Mouse (Mus musculus): ENCODE results near the gene Sh2d1b2. TPM values are rescaled to one million over a fixed set of nuclear protein-coding genes. Genes with fewer than 3 reads are reported as not detected.
"Not testable (repeated sequence)": the region's sequence is repeated elsewhere in the genome, so short reads cannot be mapped to it uniquely, and the experiment has no call there.

The Sh2d1b2 gene
- not detected in 2 replicates for polyA plus RNA-seq (2015; fragmentation: Nextera tagmentation; extraction: Ambion mirVana)

DNA sequence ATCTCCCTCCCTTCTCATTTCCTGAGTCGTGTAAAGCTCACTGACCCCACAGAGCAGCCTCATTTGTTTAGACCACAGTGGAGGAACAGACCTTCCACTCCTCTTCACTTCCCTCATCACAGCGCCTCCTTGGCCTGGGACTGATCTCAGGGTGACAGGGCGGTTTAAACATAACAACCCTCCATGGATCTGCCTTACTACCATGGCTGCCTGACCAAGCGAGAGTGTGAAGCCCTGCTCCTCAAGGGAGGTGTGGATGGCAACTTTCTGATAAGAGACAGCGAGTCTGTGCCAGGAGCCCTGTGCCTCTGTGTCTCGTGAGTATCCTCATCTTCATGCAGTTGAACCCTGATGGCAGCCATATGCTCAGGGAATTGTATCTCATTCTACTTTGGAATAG, at the start of gene Sh2d1b2:
TSS of gene Sh2d1b2 (plus strand) at position 62 of the 400 bp plus-strand sequence.
- H3K27me3 ChIP-seq (replicated peaks); H3K4me3 ChIP-seq (replicated peaks); H3K9ac ChIP-seq; ATAC-seq; H3K4me1 ChIP-seq (replicated peaks); H3K4me2 ChIP-seq (replicated peaks); H3K27ac ChIP-seq; H3K36me3 ChIP-seq; H3K9me3 ChIP-seq: not testable (repeated sequence)
- 51% methylated on average over 6 of the region's 6 CpGs for WGBS

DNA sequence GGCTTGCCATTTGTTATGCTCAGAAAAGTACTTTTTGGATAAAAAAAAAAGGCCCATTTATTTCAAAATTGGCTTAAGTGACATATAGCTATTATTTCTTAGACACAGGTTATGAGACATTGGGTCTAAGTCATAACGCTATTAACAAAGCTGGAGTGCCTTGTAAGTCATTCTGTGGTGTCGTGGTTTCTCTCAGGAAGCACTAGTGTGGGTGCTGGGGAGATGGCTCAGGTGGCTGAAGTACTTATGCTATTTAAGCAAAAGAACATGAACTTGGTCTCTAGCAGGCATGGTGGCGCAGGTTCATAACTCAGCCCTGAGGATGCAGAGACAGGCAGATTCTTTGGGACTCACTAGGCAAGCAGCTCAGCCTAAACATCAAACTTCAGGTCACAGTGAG, 47.4 kb upstream of the Sh2d1b2 start:
- no peak overlapping the region for H3K27ac ChIP-seq
- no peaks in the 10 kb centered on the region for H3K36me3 ChIP-seq
- no peaks in the 10 kb centered on the region for H3K4me1 ChIP-seq (replicated peaks)
- H3K4me2 ChIP-seq (replicated peaks) = no peak overlapping the region
- no peak for ATAC-seq
- no peaks in the 10 kb centered on the region for H3K9me3 ChIP-seq
- WGBS = 84% methylated on average over 3 of the region's 3 CpGs
- no peak overlapping the region for H3K4me3 ChIP-seq (replicated peaks)
- H3K9ac ChIP-seq = no peak overlapping the region
- H3K27me3 ChIP-seq (replicated peaks) = no peaks in the 10 kb centered on the region

DNA sequence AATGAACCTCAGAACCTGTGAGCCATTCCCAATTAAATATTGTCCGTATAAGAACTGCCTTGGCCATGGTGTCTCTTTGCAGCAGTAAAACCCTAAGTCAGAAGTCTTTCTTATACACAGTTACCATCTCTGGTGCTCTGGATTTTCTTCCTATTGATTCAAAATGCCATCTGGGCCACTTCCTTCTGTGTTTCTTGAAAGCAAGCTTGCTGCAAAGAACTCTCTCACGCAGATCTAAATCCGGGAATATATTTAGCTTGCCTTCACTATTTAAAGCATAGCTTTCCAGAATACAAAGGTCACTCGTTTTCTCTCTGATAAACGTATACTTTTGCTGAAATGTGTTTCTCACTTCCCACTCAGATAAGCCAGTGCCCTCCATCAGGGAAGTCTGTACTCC, 46.0 kb upstream of the Sh2d1b2 start:
- H3K4me2 ChIP-seq (replicated peaks) = no peak overlapping the region
- H3K27ac ChIP-seq = no peak overlapping the region
- H3K9ac ChIP-seq = no peak overlapping the region
- no peaks in the 10 kb centered on the region for H3K27me3 ChIP-seq (replicated peaks)
- H3K9me3 ChIP-seq = no peaks in the 10 kb centered on the region
- no peak for ATAC-seq
- H3K4me1 ChIP-seq (replicated peaks) = no peaks in the 10 kb centered on the region
- 74% methylated on average over 5 of the region's 5 CpGs for WGBS
- no peak overlapping the region for H3K4me3 ChIP-seq (replicated peaks)
- no peaks in the 10 kb centered on the region for H3K36me3 ChIP-seq

DNA sequence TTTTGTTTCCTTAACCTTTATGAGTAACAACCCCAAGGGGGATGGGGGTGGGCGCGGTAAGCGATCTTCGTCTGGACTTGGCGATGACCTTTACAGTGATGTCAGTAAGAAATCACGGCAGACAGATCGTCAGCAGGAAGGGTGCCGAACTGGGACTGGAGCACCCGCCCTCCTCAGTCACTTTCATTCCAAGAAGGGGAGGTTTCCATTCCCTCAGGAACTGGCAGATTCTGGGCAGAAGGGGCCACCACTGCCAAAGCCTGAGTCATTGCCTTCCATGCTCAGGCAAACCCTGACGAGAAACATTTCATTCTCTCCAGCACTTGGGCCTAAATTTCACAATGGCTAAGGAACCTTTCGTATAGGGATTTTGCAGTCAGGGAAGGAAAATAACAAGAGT, 43.9 kb upstream of the Sh2d1b2 start:
- Histone ChIP-seq H3K27ac (no peak overlapping the region), H3K9ac (no peak overlapping the region), H3K4me3 (replicated peaks) (no peak overlapping the region), H3K4me1 (replicated peaks) (no peaks in the 10 kb centered on the region), H3K36me3 (0 out of 2 replicates have a peak, but pooled peaks cover 9% of the 10 kb centered on the region), H3K27me3 (replicated peaks) (no peaks in the 10 kb centered on the region), H3K9me3 (no peaks in the 10 kb centered on the region), H3K4me2 (replicated peaks) (no peak overlapping the region)
- 67% methylated on average over 11 of the region's 11 CpGs for WGBS
- no peak for ATAC-seq

DNA sequence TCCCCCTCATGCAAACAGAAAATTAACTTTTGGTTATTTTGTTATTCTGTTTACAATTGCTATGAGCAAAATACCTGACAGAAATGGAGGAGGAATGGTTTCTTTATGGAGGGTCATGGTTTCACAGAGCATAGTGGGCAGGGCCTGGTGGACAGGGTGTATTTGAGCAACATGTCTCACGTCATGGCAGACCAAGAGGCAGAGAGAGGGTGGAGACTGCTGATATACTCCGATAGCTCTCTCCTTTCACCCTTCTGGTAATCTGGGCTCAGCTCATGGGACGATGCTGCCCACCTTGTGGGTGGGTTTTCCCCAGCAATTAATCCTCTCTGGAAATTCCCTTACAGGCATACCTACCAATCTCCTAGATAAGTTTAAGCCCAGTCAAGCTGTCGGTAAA, 42.3 kb upstream of the Sh2d1b2 start:
- Histone ChIP-seq H3K27ac (no peak overlapping the region), H3K4me1 (replicated peaks) (no peaks in the 10 kb centered on the region), H3K4me2 (replicated peaks) (no peak overlapping the region), H3K36me3 (peaks cover 21% of the 10 kb centered on the region), H3K4me3 (replicated peaks) (no peak overlapping the region), H3K27me3 (replicated peaks) (no peaks in the 10 kb centered on the region), H3K9ac (no peak overlapping the region), H3K9me3 (no peaks in the 10 kb centered on the region)
- 50% methylated on average over 4 of the region's 4 CpGs for WGBS
- peak; percentile 55; the same call in 1 of the 2 replicates for ATAC-seq

DNA sequence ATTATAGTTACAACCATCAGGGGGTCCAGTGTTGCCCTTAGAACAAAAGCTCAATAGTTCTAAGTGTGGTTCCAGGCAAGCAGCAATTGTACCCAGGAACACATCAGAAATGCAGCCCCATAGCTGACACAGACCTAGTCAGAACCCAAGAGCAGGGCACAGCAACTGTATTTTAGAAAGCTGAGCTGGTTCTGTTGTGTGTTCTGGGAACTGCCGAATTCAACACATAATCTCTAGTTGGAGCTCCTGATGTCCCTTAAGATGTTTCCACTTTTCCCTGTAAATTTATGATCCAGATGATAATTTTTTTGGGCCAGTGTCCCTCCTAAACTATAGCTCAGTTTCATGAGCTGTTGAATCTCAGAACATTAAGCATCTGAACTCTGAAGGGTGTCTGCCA, 40.6 kb upstream of the Sh2d1b2 start:
- WGBS = 89% methylated on average over 1 of the region's 1 CpGs
- no peak overlapping the region for H3K4me2 ChIP-seq (replicated peaks)

DNA sequence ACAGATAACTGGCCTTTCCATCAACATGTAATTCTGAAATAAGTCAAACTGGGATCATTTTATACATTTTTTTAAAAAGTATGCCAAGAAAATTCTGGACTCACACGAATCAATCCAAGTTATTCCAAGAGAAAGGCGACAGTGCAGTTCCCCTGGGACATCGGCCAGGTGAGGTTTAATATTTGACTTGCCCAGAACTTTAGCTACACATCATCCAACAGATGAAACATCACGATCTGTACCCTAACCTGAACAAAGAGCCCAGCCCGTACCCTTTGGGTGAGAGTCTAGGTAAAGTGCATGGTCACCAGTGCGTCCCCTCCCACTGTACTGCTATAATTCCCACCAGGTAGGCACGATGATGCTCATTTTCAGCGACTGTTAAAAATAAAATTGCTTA, 36.3 kb upstream of the Sh2d1b2 start:
- Histone ChIP-seq H3K27me3 (replicated peaks) (no peaks in the 10 kb centered on the region), H3K9me3 (no peaks in the 10 kb centered on the region), H3K9ac (no peak overlapping the region), H3K4me1 (replicated peaks) (no peaks in the 10 kb centered on the region), H3K4me2 (replicated peaks) (no peak overlapping the region), H3K27ac (no peak overlapping the region), H3K36me3 (peaks cover 49% of the 10 kb centered on the region), H3K4me3 (replicated peaks) (no peak overlapping the region)
- ATAC-seq = no peak
- WGBS = 93% methylated on average over 8 of the region's 8 CpGs

More for the DNA sequence above, 40.6 kb upstream of the Sh2d1b2 start:
- Histone ChIP-seq H3K9me3 (no peaks in the 10 kb centered on the region), H3K4me3 (replicated peaks) (no peak overlapping the region), H3K4me1 (replicated peaks) (no peaks in the 10 kb centered on the region), H3K36me3 (peaks cover 32% of the 10 kb centered on the region), H3K9ac (no peak overlapping the region), H3K27me3 (replicated peaks) (no peaks in the 10 kb centered on the region), H3K27ac (no peak overlapping the region)
- ATAC-seq = no peak

DNA sequence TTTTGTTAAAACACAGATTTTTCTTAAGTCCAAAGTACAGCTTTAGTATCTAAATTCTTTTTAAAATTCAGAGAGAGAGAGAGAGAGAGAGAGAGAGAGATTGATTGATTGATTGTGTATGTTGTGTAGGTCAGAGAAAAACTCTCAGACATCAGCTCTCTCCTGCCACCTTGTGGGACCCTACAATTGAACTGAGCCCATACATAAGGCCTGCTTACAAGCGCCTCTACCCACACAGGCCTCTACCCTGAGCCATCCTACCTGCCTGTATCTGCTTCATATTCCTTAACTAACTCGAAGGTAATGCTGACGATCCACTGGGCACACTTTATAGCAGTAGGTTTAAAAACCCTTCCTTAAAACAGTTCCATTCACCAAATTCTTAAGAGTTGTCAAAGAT, 32.2 kb upstream of the Sh2d1b2 start:
- ATAC-seq = no peak
- H3K27ac ChIP-seq = no peak overlapping the region
- no peak overlapping the region for H3K4me3 ChIP-seq (replicated peaks)
- H3K27me3 ChIP-seq (replicated peaks) = no peaks in the 10 kb centered on the region
- no peak overlapping the region for H3K9ac ChIP-seq
- H3K4me1 ChIP-seq (replicated peaks) = no peaks in the 10 kb centered on the region
- no peak overlapping the region for H3K4me2 ChIP-seq (replicated peaks)
- peaks cover 27% of the 10 kb centered on the region for H3K36me3 ChIP-seq
- H3K9me3 ChIP-seq = no peaks in the 10 kb centered on the region
- WGBS = 77% methylated on average over 3 of the region's 3 CpGs

DNA sequence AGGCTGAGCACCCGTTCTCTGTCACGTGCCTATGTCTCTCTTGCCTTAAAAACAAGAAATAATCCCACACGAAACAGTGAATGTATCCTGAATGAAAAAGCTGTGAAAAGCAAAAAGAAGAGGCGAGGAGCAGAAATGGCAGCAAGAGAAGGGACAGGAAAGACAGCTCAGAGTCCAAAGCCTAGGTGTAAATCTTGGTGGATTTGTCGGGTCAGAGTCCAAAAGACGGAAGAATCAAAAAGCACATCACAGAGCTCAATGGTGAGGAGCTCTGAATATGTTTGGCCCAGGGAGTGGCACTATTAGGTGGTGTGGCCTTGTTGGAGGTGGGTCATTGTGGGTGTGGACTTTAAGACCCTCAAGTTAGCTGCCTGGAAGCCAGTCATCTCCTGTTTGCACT, 26.2 kb upstream of the Sh2d1b2 start:
- Histone ChIP-seq H3K4me2 (replicated peaks) (no peak overlapping the region), H3K27ac (no peak overlapping the region), H3K36me3 (peaks cover 34% of the 10 kb centered on the region), H3K9ac (no peak overlapping the region), H3K27me3 (replicated peaks) (no peaks in the 10 kb centered on the region), H3K4me3 (replicated peaks) (no peak overlapping the region), H3K4me1 (replicated peaks) (no peaks in the 10 kb centered on the region), H3K9me3 (no peaks in the 10 kb centered on the region)
- 95% methylated on average over 6 of the region's 6 CpGs for WGBS
- no peak for ATAC-seq

DNA sequence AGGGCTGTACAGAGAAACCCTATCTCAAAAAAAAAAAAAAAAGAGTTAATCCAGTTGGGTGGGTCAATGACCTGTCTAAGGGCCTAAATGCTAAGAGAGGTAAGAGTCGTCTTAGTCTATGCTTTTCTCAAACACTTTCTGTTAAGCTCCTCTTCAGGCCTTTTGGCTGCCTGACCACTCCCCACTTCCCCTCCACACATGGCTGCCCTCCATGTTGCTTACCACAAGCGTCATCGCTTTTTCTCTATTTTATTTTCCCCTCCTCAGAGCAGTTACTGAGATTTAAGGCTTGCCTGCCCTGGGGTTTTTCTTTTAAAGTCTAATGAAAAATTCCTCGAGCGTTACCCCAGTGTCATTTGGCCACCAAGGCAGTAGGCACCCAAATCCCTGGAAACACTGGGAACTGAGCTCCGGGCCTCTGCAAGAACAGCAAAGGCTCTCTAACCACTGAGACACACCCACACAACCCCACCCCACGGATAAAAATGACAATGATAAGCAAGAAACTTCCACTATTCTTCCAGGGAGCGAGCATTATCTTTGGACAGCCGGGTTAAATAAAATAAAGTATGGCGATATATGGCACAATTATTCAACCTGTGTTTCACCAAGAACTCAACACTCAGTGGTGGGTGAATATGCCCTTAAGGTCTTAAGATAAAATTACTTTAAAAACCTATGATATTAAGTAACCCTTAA, 19.2 kb upstream of the Sh2d1b2 start:
- Histone ChIP-seq H3K9me3 (no peaks in the 10 kb centered on the region), H3K4me2 (replicated peaks) (no peak overlapping the region), H3K4me1 (replicated peaks) (0 out of 2 replicates have a peak, but pooled peaks cover 4% of the 10 kb centered on the region), H3K4me3 (replicated peaks) (no peak overlapping the region), H3K36me3 (peaks cover 14% of the 10 kb centered on the region), H3K9ac (no peak overlapping the region), H3K27me3 (replicated peaks) (no peaks in the 10 kb centered on the region), H3K27ac (no peak overlapping the region)
- 89% methylated on average over 10 of the region's 10 CpGs for WGBS
- no peak for ATAC-seq

DNA sequence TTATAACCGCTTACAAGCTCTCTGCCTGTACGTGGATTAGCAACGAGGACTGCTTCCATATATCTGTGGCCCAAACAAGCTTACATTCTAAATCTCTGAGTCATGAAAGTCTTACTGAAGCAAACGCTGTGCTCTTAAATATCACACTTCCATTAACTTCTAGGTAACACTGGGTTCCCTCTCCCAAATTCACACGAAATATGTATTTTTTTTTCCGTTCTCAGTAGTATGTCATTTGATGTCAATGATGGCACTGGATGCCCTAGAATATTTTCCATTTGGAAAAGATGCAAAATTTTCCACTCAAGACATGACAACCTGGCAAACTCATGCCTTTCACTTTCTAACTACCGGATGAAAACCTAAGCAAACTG, 18.2 kb upstream of the Sh2d1b2 start:
- no peak for ATAC-seq
- 23% methylated on average over 7 of the region's 7 CpGs for WGBS
- no peaks in the 10 kb centered on the region for H3K9me3 ChIP-seq
- 0 out of 2 replicates have a peak, but pooled peaks cover 4% of the 10 kb centered on the region for H3K4me1 ChIP-seq (replicated peaks)
- H3K36me3 ChIP-seq = peaks cover 8% of the 10 kb centered on the region; the same call in 1 of the 2 replicates
- peak overlapping the region; percentile 85 for H3K4me3 ChIP-seq (replicated peaks)
- H3K27me3 ChIP-seq (replicated peaks) = no peaks in the 10 kb centered on the region
- peak overlapping the region; percentile 87 for H3K9ac ChIP-seq
- no peak overlapping the region for H3K27ac ChIP-seq
- peak overlapping the region; percentile 71 for H3K4me2 ChIP-seq (replicated peaks)

DNA sequence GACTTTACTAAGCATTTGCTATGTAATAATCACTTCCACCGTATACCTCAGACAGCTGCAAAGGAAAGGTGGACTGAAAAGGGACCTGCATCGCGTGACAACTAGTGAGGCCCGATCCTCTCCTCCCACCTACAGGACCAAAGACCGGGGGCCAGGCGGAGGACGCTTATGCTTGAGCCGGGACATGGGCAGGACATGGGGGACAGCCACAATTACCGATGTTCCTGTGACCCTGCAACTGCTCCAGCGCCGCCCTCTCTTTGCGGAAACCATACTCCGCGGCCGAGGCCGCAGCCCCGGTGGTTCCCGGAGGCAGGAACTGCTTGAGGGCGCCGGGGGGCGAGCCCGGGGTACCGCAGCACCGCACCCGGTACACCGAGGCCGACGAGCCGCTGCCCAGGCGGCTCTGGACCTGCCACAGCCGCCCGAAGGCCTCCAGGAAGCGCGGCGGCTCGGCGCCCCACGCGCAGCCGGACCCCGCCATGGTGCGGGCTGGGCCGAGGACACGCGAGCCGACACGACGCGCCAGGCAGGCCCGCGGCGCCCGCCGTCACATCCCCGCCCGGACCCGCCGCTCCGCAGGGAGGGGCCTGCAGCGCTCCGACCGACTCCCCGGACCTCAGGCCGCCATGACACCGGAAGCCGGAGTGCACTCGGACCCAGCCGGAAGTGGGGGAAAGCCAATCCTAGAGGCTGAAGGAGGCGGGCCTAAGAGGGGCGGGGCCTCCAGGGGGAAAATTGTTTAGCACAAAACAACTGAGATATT, 17.6 kb upstream of the Sh2d1b2 start, which contains the start of gene Uhmk1:
TSS of gene Uhmk1 (minus strand) at position 641 of the 766 bp plus-strand sequence.
- H3K4me1 ChIP-seq (replicated peaks) = 0 out of 2 replicates have a peak, but pooled peaks cover 4% of the 10 kb centered on the region
- H3K36me3 ChIP-seq = peaks cover 8% of the 10 kb centered on the region; the same call in 1 of the 2 replicates
- H3K4me2 ChIP-seq (replicated peaks) = peak within 1 kb of the TSS; percentile 71
- WGBS = under 1% methylated on average over 70 of the region's 70 CpGs
- H3K4me3 ChIP-seq (replicated peaks) = peak within 1 kb of the TSS; percentile 85
- H3K27me3 ChIP-seq (replicated peaks) = no peaks in the 10 kb centered on the region
- H3K27ac ChIP-seq = peak within 1 kb of the TSS; percentile 82
- no peaks in the 10 kb centered on the region for H3K9me3 ChIP-seq
- ATAC-seq = peak; percentile 99
- H3K9ac ChIP-seq = peak within 1 kb of the TSS; percentile 87

Measured in intestine, embryonic 15.5 days (tissue).